Mouse (Mus musculus): Measurements from ENCODE around the gene Wnt9a. TPM values are rescaled to one million over a fixed set of nuclear protein-coding genes. Genes with fewer than 3 reads are reported as not detected.

Wnt9a gene
- polyA plus RNA-seq (2014; fragmentation: Nextera tagmentation; extraction: Ambion mirVana): 1.6 and 2.5 TPM in 2 replicates

DNA sequence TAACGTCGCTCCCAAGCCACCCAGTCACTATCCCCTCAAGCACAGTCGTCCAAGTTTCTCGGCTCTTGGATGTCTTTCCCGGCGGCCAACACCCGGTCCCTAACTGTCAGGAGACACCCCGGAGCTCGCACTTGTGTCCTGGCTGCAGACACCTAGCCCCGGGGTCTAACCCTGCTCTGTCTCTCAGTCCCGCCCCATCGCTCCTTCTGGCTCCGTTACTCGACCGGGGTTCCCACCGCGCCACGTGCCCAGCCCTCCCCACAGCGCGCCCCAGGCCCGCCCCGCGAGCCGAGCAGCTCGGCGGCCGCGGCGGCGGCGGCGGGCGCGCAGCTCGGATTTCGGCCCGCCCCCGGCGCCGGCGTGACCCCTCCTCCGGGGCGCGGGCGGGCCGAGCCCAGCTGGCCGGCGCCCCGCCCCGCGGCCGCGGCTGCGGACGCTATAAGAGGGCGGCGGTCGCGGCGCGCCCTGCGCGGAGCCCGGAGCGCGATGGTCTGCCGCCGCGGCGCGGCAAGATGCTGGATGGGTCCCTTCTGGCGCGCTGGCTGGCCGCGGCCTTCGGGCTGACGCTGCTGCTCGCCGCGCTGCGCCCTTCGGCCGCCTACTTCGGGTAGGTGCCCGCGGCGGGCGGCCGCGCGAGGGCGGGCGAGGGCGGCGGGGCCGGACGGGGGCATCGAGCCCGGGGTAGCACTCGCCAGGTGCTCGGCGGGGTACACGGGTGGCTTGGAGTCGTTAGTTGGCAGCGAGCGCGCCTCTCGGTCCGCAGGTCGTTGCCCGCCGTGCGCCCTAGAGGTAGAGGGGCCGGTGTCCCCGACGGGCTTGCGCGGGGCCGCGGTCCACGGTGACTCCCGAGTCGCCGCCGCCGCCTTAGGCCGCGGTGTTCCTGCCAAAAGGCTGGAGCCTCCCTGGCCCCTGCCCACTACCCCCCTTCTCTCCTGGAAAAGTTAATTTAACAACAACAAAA lies at the start of gene Wnt9a:
Wnt9a (plus strand) TSS at position 468 of the 961 bp plus-strand sequence.
- H3K27me3 ChIP-seq (ENCODE audit: control insufficient read depth, insufficient read depth, low read length): peaks cover 47% of the 10 kb centered on the region
- WGBS: under 1% methylated on average over 90 of the region's 128 CpGs
- peak; percentile 62; the same call in 1 of the 2 replicates for ATAC-seq (ENCODE audit: insufficient read depth, low FRiP score, low TSS enrichment)

GRCm38 (mm10) chr11:59259647-59260046 lies 47.1 kb upstream of the Wnt9a start:
- no peak for DNase-seq (ENCODE audit: low spot score)
- Histone ChIP-seq H3K36me3 (ENCODE audit: control insufficient read depth, insufficient read depth, low read length) (no peaks in the 10 kb centered on the region), H3K4me2 (ENCODE audit: low read depth) (no peak overlapping the region), H3K27me3 (ENCODE audit: control insufficient read depth, insufficient read depth, low read length) (peaks cover 4% of the 10 kb centered on the region), H3K9me3 (ENCODE audit: control insufficient read depth, low read length) (no peaks in the 10 kb centered on the region), H3K4me3 (ENCODE audit: low read depth, low read length) (no peak overlapping the region), H3K9ac (ENCODE audit: low read length) (no peak overlapping the region), H3K27ac (ENCODE audit: low read depth, low read length) (no peak overlapping the region), H3K4me1 (ENCODE audit: control insufficient read depth, insufficient read depth, low read length) (peaks cover 4% of the 10 kb centered on the region)
- WGBS: 89% methylated on average over 7 of the region's 7 CpGs
- no peak for ATAC-seq (ENCODE audit: insufficient read depth, low FRiP score, low TSS enrichment)

More for the DNA sequence above, at the start of gene Wnt9a:
- H3K27ac ChIP-seq (ENCODE audit: low read depth, low read length): no peak within 1 kb of the TSS
- H3K9ac ChIP-seq (ENCODE audit: low read length): peak within 1 kb of the TSS; percentile 52
- peak; percentile 72 for DNase-seq (ENCODE audit: low spot score)
- H3K4me2 ChIP-seq (ENCODE audit: low read depth): peak within 1 kb of the TSS; percentile 88
- no peaks in the 10 kb centered on the region for H3K36me3 ChIP-seq (ENCODE audit: control insufficient read depth, insufficient read depth, low read length)
- H3K4me1 ChIP-seq (ENCODE audit: control insufficient read depth, insufficient read depth, low read length): peaks cover 22% of the 10 kb centered on the region
- H3K4me3 ChIP-seq (ENCODE audit: low read depth, low read length): peak within 1 kb of the TSS; percentile 60
- H3K9me3 ChIP-seq (ENCODE audit: control insufficient read depth, low read length): no peaks in the 10 kb centered on the region

DNA sequence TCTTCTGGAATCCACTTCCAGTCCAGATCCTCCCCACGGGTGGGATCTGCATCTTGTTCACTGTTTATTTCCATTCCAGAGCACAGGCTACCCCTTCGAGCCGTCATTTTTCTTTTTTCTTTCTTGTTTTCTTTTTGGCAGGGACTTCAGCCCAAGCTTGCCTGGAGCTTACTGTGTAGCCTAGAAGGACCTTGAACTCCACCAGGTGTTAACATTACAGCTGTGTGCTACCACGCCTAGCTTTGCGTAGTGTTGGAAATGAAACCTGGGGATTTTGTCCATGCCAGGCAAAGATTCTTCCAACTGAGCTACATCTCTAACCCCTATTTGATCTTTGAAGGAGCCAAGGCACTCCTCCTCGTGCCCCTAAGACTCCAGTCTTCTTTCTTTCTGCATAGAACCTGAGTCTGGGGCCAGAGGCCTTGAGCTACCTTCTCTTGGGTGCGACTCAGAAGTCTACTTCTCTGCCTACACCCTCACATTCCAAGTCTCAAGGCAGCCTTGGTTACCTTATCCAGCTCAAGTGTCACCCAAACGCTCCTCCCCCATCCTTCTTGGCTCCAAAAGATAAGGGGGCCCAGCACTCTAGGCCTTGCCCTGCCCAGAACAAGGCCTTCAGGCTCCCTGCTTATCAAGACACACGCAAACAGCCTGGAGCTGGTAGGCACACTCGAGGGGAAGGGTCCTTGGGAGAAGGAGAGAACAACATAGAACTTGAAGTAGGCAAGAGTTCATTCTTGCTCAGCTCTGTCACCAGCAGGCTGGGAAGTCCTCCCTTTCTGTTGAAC lies 45.8 kb upstream of the Wnt9a start:
- Histone ChIP-seq H3K27ac (ENCODE audit: low read depth, low read length) (no peak overlapping the region), H3K4me1 (ENCODE audit: control insufficient read depth, insufficient read depth, low read length) (peaks cover 12% of the 10 kb centered on the region), H3K27me3 (ENCODE audit: control insufficient read depth, insufficient read depth, low read length) (peaks cover 6% of the 10 kb centered on the region), H3K9ac (ENCODE audit: low read length) (no peak overlapping the region), H3K9me3 (ENCODE audit: control insufficient read depth, low read length) (no peaks in the 10 kb centered on the region), H3K36me3 (ENCODE audit: control insufficient read depth, insufficient read depth, low read length) (no peaks in the 10 kb centered on the region), H3K4me2 (ENCODE audit: low read depth) (no peak overlapping the region), H3K4me3 (ENCODE audit: low read depth, low read length) (no peak overlapping the region)
- ATAC-seq (ENCODE audit: insufficient read depth, low FRiP score, low TSS enrichment) (no peak), DNase-seq (ENCODE audit: low spot score) (no peak)
- WGBS: 84% methylated on average over 10 of the region's 10 CpGs

- DNase-seq (ENCODE audit: low spot score) (no peak), ATAC-seq (ENCODE audit: insufficient read depth, low FRiP score, low TSS enrichment) (no peak)
- no peak overlapping the region for H3K4me3 ChIP-seq (ENCODE audit: low read depth, low read length)
- no peak overlapping the region for H3K4me2 ChIP-seq (ENCODE audit: low read depth)
- H3K9ac ChIP-seq (ENCODE audit: low read length): no peak overlapping the region
- no peak overlapping the region for H3K27ac ChIP-seq (ENCODE audit: low read depth, low read length)
- H3K27me3 ChIP-seq (ENCODE audit: control insufficient read depth, insufficient read depth, low read length): peaks cover 8% of the 10 kb centered on the region
- no peaks in the 10 kb centered on the region for H3K36me3 ChIP-seq (ENCODE audit: control insufficient read depth, insufficient read depth, low read length)
- no peaks in the 10 kb centered on the region for H3K9me3 ChIP-seq (ENCODE audit: control insufficient read depth, low read length)
- H3K4me1 ChIP-seq (ENCODE audit: control insufficient read depth, insufficient read depth, low read length): peaks cover 12% of the 10 kb centered on the region
Observed at GRCm38 (mm10) chr11:59262308-59262707, 44.4 kb upstream of the Wnt9a start.

GRCm38 (mm10) chr11:59263870-59264563 lies 42.7 kb upstream of the Wnt9a start:
- peak overlapping the region; percentile 42 for H3K4me3 ChIP-seq (ENCODE audit: low read depth, low read length)
- H3K9ac ChIP-seq (ENCODE audit: low read length): peak overlapping the region; percentile 64
- peaks cover 8% of the 10 kb centered on the region for H3K27me3 ChIP-seq (ENCODE audit: control insufficient read depth, insufficient read depth, low read length)
- no peaks in the 10 kb centered on the region for H3K9me3 ChIP-seq (ENCODE audit: control insufficient read depth, low read length)
- peaks cover 12% of the 10 kb centered on the region for H3K4me1 ChIP-seq (ENCODE audit: control insufficient read depth, insufficient read depth, low read length)
- peak overlapping the region; percentile 79 for H3K27ac ChIP-seq (ENCODE audit: low read depth, low read length)
- no peaks in the 10 kb centered on the region for H3K36me3 ChIP-seq (ENCODE audit: control insufficient read depth, insufficient read depth, low read length)
- DNase-seq (ENCODE audit: low spot score): peak; percentile 88
- peak overlapping the region; percentile 65 for H3K4me2 ChIP-seq (ENCODE audit: low read depth)
- ATAC-seq (ENCODE audit: insufficient read depth, low FRiP score, low TSS enrichment): peak; percentile 93
- WGBS: under 1% methylated on average over 56 of the region's 56 CpGs

GRCm38 (mm10) chr11:59264593-59264992 lies 42.1 kb upstream of the Wnt9a start:
- Histone ChIP-seq H3K4me2 (ENCODE audit: low read depth) (peak overlapping the region; percentile 65), H3K9ac (ENCODE audit: low read length) (peak overlapping the region; percentile 64), H3K36me3 (ENCODE audit: control insufficient read depth, insufficient read depth, low read length) (no peaks in the 10 kb centered on the region), H3K4me1 (ENCODE audit: control insufficient read depth, insufficient read depth, low read length) (peaks cover 12% of the 10 kb centered on the region), H3K4me3 (ENCODE audit: low read depth, low read length) (peak overlapping the region; percentile 42), H3K9me3 (ENCODE audit: control insufficient read depth, low read length) (no peaks in the 10 kb centered on the region), H3K27ac (ENCODE audit: low read depth, low read length) (peak overlapping the region; percentile 79), H3K27me3 (ENCODE audit: control insufficient read depth, insufficient read depth, low read length) (peaks cover 8% of the 10 kb centered on the region)
- DNase-seq (ENCODE audit: low spot score) (peak; percentile 62), ATAC-seq (ENCODE audit: insufficient read depth, low FRiP score, low TSS enrichment) (peak; percentile 42; the same call in 1 of the 2 replicates)
- WGBS: 4% methylated on average over 8 of the region's 8 CpGs

DNA sequence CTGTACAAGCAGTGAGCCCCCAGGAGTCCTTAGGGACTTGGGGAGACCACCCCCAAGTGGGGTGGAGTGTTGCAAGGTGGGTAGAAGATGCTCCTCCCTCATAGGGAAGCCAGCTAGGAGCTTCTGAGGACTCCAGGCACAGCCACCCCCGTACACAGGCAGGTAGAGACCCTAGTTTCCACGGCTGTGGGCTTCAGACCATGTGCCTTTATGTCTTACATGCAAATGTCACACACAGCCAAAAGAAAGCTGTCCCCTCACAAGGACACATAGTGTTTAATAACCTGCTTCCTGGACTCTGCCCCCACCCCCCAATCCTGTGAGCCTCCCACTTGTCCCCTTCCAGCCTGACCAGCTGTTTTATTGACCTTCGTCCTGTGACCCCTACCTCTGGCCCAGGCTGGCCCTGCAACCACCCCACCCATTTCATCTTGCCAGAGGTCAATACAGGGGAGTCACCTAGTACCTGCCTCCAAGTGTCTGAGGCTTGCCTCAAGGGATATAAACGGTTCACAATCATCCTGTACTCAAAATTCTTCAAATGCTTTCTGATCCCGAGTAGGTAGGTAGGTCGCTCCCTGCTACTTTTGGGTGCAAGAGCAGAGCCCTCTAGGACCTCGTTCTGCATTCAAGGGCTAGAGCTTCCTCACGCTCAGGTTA lies 41.4 kb upstream of the Wnt9a start:
- Histone ChIP-seq H3K27ac (ENCODE audit: low read depth, low read length) (no peak overlapping the region), H3K9ac (ENCODE audit: low read length) (no peak overlapping the region), H3K27me3 (ENCODE audit: control insufficient read depth, insufficient read depth, low read length) (peaks cover 8% of the 10 kb centered on the region), H3K4me3 (ENCODE audit: low read depth, low read length) (no peak overlapping the region), H3K4me1 (ENCODE audit: control insufficient read depth, insufficient read depth, low read length) (peaks cover 12% of the 10 kb centered on the region), H3K4me2 (ENCODE audit: low read depth) (no peak overlapping the region; the same call in 1 of the 2 replicates), H3K9me3 (ENCODE audit: control insufficient read depth, low read length) (no peaks in the 10 kb centered on the region), H3K36me3 (ENCODE audit: control insufficient read depth, insufficient read depth, low read length) (no peaks in the 10 kb centered on the region)
- 47% methylated on average over 8 of the region's 8 CpGs for WGBS
- no peak for ATAC-seq (ENCODE audit: insufficient read depth, low FRiP score, low TSS enrichment)
- no peak for DNase-seq (ENCODE audit: low spot score)

DNA sequence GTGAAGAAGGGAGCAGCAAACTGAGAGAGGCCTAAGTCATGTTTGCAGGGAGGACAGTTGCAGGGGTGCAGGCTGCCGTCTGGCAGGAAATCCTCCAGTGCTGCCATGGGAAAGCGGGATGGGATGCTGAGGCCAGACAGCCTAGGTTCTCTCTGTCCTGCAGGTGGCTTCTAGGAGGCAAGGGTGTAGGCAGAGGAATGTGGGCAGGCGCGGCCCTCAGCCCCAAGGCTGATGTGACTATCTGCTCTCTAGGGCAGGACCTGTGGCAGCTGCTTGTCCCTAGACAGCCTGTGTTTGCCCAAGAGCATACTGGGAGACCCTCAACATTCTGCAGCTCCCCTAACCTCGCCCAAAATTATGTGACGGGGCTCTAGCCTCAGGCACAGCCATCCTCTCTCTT lies 40.0 kb upstream of the Wnt9a start:
- 35% methylated on average over 6 of the region's 6 CpGs for WGBS
- ATAC-seq (ENCODE audit: insufficient read depth, low FRiP score, low TSS enrichment) (no peak), DNase-seq (ENCODE audit: low spot score) (no peak)
- H3K9me3 ChIP-seq (ENCODE audit: control insufficient read depth, low read length): no peaks in the 10 kb centered on the region
- peaks cover 8% of the 10 kb centered on the region for H3K27me3 ChIP-seq (ENCODE audit: control insufficient read depth, insufficient read depth, low read length)
- H3K36me3 ChIP-seq (ENCODE audit: control insufficient read depth, insufficient read depth, low read length): no peaks in the 10 kb centered on the region
- H3K4me2 ChIP-seq (ENCODE audit: low read depth): no peak overlapping the region
- H3K27ac ChIP-seq (ENCODE audit: low read depth, low read length): no peak overlapping the region
- no peak overlapping the region for H3K9ac ChIP-seq (ENCODE audit: low read length)
- H3K4me3 ChIP-seq (ENCODE audit: low read depth, low read length): no peak overlapping the region
- H3K4me1 ChIP-seq (ENCODE audit: control insufficient read depth, insufficient read depth, low read length): peaks cover 12% of the 10 kb centered on the region

Data from neural tube, embryonic 11.5 days (tissue).